Mouse (Mus musculus) c-Kit-positive CD71-positive TER-119-negative erythroid progenitor cells, embryonic 14.5 days (primary cell): ENCODE data around the gene A630001G21Rik.

Source experiments
- DNase-seq: peaks from one replicate; pipeline ENCODE4 v3.0.0-alpha.2; 2013; ENCODE audit warnings: low read depth

Gene A630001G21Rik

GRCm38 (mm10) chr1:85735463-85736123, 42.9 kb downstream of the A630001G21Rik start:
- peak; percentile 63 for DNase-seq

DNA sequence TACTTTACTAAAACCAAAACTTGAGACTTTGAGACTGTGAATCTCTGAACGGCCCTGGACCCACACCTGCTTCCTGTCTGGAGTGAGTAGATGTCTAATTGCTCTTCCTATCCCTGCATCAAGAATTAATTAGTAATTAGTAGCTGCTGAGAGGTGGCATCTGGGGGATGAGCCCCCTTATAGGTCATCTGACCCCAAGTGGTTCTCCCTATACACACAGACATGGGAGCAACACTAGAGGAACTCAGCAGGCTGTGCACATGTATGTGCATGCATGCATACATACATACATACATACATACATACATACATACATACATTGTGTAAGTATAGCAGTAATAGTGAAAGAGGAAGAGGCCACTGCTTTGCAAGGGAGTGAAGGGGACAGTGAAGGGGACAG, 43.9 kb downstream of the A630001G21Rik start:
- DNase-seq, result no peak

DNA sequence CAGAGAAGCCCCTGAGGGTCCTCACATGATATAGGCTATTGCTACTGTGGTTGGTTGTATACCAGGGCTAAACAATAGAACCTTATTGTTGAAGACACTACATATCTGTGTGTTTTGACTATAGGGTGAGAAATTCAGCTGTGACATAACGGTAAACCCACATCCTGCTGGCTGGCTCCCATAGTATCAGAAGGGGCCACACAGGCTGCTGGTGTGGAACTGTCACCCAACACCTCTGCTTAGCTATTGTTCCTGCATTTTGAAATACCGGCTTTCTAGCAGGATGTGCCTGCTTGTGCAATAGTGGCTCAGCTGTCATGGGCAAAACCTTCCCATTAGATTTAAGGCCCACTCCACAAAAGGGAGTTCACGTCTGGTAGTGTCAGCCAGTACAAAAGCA, 45.9 kb downstream of the A630001G21Rik start:
- no peak for DNase-seq

GRCm38 (mm10) chr1:85730471-85730870, 48.0 kb downstream of the A630001G21Rik start:
- DNase-seq, result no peak

GRCm38 (mm10) chr1:85720220-85720893, 58.1 kb downstream of the A630001G21Rik start:
- no peak for DNase-seq

GRCm38 (mm10) chr1:85719049-85719448, 59.4 kb downstream of the A630001G21Rik start:
- DNase-seq, result no peak

- no peak for DNase-seq
Measured at GRCm38 (mm10) chr1:85716447-85717027, 61.9 kb downstream of the A630001G21Rik start.

- no peak for DNase-seq
Measured at GRCm38 (mm10) chr1:85714501-85714900, 63.9 kb downstream of the A630001G21Rik start.

DNA sequence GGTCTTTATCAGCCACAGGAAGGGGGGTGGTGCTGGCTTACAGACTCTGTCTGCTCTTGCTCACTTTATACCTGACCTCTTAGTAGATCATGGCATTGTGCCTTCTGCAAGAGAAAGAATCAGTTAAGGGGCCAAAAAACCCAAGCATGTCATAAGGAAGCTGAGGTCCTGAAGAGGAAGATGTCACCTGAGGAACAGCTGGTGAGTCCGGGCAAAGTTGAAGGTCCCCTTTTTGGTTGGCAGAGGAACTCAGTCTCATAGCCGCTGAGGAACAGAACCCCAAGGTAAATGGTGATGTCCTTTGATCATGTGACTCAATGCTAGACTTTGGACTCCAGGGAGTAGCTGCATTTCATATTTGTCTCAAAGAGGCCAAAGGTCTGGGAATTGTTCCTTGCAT, 71.7 kb downstream of the A630001G21Rik start:
- no peak for DNase-seq

DNA sequence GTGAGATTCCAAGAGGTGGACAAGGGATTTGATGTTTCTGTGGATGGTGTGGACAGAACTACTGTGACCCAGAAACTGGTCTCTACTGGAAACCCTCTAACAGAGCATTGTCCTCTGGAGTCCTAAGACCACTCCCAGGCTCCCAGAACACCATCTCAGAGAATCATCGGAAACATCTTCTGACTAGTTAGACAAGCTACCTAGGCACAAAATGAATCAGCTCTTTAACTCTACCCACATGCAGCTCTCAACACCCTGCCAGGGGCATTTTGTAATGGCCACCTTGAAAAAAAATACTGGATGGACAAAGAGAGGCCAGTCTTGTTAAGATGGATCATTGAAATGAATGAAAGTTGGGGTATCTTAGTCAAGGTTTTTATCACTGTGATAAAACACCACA, 72.9 kb downstream of the A630001G21Rik start:
- no peak for DNase-seq

DNA sequence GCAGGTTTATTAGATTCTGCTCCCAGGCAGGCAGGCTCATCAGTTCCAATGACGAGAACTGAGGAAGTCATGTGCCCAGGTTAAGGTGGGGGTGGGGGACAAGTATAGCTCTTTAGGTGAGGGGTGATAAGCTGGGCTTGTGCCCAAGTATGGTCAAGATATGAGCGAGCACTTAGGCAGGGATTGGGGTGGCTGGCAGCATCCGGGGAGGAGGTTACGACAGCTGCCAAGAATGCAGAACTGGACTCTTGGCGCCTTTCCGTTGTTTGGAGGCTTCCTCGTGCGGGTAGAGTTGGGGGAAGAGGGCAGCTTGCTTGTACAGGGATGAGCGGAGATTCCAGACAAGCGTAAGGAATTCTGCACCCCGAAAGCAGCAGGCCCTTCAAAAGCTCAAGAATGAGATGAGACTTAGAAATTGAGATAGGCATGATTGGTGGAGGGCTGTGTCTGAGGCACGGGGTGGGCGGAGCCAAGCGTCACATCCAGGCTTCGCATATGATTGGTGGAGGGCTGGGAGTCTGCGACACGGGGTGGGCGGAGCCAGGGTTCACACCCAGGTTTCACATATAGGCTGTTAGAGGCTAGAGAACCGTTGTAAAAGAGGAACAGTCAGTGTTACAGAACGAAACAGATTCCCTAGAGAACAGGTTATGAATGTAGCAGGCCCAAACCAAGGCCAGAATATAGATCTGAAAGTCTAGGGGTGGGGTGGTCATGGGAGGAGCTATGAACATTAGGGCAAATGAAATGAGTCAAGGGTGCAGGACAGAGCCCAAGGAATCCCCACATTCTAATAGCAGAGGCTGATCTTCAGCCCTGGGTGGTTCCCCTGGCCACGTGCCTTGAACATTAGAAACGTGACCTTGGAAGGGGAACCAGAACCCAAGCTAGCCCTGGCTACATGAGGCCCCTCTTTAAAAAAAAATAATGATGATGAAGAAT, 74.9 kb downstream of the A630001G21Rik start:
- peak; percentile 91 for DNase-seq

DNA sequence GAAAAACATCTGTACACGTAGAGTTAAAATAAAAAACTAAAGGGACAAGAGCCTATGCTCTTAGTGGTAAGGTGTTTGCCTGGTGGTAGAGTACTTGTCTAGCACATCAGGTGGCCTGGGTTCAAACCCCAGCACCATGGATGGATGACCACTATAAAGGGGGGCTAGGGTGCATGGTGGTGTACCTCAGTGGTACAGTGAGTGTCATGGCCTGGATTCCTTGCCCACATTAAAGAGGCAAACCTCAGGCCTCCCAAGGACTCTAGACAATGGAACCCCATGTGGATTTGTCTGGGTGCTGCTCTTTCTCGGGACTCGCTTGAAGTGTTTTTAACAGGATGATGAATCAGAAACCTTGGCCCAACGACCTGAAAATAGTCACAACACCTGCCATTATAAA, 75.9 kb downstream of the A630001G21Rik start:
- DNase-seq, result no peak

DNA sequence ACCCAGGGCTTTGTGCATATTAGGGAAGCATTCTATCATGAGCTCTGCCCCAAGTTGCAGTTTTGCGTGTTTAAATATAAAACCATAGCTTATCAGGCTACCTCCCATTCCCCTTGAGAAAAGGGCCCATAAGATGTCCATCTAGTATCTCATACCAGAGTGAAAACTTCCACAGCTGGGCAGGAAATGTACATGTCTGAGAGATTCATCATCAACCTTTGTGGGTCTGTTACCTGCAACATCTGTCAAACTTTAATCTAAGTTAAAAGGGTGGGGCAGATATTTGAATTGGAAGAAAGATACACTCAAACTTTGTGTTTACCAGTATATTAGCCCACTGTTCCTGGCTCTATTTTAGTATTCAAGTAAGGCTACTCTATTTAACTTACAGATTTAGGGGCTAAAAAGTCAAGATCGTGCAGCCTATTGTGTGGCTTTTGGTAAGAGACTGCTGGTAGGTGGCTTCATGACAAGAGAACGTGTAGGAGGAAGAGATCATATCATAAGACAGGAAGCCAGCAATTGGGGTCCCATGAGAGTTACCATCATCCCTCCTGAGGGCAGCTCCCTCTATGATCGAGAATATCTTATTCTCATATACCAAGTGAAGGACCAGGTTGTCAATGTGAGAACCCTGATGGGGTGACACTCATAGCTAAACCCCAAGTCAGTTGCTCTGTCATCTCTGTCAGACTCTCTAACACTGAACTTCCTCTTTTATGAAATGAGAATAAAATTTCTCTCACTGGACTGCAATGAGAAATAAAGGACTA, 80.5 kb downstream of the A630001G21Rik start:
- DNase-seq, result no peak

- no peak for DNase-seq
Measured at GRCm38 (mm10) chr1:85695646-85696045, 82.8 kb downstream of the A630001G21Rik start.

DNA sequence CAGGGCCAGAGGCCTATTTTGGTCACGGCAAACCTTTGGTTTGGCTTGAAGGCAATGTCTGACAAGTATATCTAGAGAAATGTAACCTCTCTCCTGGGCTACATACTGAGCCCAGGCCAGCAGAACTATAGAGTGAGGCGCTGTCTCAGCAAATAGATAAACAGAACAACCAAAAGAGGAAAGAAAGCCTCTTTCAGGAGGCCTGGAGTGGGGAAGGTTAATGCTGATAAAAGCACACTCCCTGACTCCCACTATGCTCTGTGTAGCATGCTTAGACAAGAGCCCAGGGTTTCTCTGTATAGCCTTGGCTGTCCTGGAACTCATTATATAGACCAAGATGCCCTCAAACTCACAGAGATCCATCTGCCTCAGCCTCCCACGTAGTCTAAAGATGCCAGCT, 85.2 kb downstream of the A630001G21Rik start:
- no peak for DNase-seq

DNA sequence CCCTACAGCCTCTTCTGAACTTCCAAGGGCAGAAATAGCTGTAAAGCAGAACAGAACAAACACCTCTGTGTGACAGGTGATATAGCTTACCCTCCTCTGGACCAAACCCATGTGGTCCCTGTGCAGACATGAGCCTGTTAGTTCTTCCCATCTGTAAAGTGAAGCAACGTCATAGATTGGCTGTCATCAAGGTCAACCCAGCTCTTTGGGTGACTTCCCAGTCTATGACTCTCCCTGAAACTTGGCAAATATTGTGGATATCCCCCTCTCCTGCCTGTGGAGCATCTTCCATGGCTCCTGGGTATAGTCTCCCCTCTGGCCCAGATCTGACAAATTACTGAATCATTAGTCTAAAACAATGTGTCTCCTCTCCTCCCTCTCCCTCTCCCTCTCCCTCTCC, 86.2 kb downstream of the A630001G21Rik start:
- DNase-seq, result no peak

GRCm38 (mm10) chr1:85690544-85690943, 87.9 kb downstream of the A630001G21Rik start:
- no peak for DNase-seq

- no peak for DNase-seq
Measured at GRCm38 (mm10) chr1:85687346-85687745, 91.1 kb downstream of the A630001G21Rik start.

DNA sequence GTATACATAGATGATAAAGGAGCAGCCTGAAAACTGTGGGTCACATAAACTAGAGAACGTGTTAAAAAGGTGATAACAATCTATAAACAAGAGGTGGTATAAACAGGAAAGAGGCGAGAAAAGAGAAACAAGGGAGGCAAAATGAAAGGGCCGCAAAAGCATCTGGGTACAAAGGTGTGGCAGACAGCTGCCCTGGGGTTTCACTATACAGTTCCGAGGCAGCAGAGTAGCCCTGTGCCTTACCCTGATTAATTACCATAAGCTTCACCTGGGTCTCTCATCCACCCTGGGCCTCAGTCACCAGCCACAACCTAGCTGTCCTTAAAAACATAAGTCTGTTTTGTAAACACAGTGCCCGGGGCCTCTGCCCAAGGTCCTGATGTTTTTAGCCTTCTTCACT, 91.8 kb downstream of the A630001G21Rik start:
- no peak for DNase-seq

GRCm38 (mm10) chr1:85680226-85680625, 98.2 kb downstream of the A630001G21Rik start:
- DNase-seq, result no peak
